Mouse (Mus musculus) testis, adult 2 months (tissue): ENCODE measurements around the gene Rplp2. TPM values are rescaled to one million over a fixed set of nuclear protein-coding genes. Genes with fewer than 3 reads are reported as not detected.

Experiments used
- H3K27ac ChIP-seq: fragments of 200-500 bp; 2 replicates; pipeline ENCODE4 v1.5.1; 2012; ENCODE audit warnings: low read depth, low read length; ENCODE audit not compliant: control insufficient read depth, insufficient read depth
- H3K27me3 ChIP-seq: fragments of 200-500 bp; 2 replicates; pipeline ENCODE4 v1.6.1; 2012; ENCODE audit warnings: mild to moderate bottlenecking, low read length, moderate library complexity; ENCODE audit not compliant: control insufficient read depth, insufficient read depth
- H3K36me3 ChIP-seq: fragments of 200-500 bp; 2 replicates; pipeline ENCODE4 v1.6.1; 2012; ENCODE audit warnings: mild to moderate bottlenecking, low read length; ENCODE audit not compliant: control insufficient read depth, insufficient read depth
- H3K4me1 ChIP-seq: fragments of 200-500 bp; 2 replicates; pipeline ENCODE4 v1.6.1; 2012; ENCODE audit warnings: low read length; ENCODE audit not compliant: control insufficient read depth, insufficient read depth
- H3K4me3 ChIP-seq: fragments of 200-500 bp; 2 replicates; pipeline ENCODE4 v1.5.1; 2012; ENCODE audit warnings: low read depth, mild to moderate bottlenecking, low read length, moderate library complexity, mixed read lengths; ENCODE audit not compliant: control insufficient read depth
- CTCF ChIP-seq: fragments of 200-500 bp; IDR thresholded peaks from 2 replicates; pipeline ENCODE4 v1.5.1; 2012; ENCODE audit warnings: low read depth, mild to moderate bottlenecking, inconsistent platforms, low read length, moderate library complexity; ENCODE audit not compliant: control insufficient read depth, insufficient read depth, insufficient replicate concordance
- POLR2A ChIP-seq: fragments of 200-500 bp; IDR thresholded peaks from 2 replicates; pipeline ENCODE4 v1.6.1; 2012; ENCODE audit warnings: low read depth, mild to moderate bottlenecking, inconsistent platforms, low read length, moderate library complexity; ENCODE audit not compliant: control insufficient read depth
- polyA plus RNA-seq: library from polyadenylated mRNA; depleted of rRNA; stranded (reverse); fragments of >200 nt; gene quantifications from 2 replicates; pipeline ENCODE4 v1.2.3, GENCODE M21; 2012

Gene Rplp2
- polyA plus RNA-seq, 1 experiment, result 226 TPM

- H3K4me1 ChIP-seq, result peaks cover 34% of the 10 kb centered on the region
- TF ChIP-seq CTCF (no peak), POLR2A (peak; percentile 11; the same call in 1 of the 2 replicates)
- H3K27me3 ChIP-seq, result no peaks in the 10 kb centered on the region
- H3K4me3 ChIP-seq, result no peak overlapping the region
- H3K36me3 ChIP-seq, result no peaks in the 10 kb centered on the region; the same call in 1 of the 2 replicates
- no peak overlapping the region for H3K27ac ChIP-seq
Measured at GRCm38 (mm10) chr7:141469901-141470636, 22.9 kb downstream of the Rplp2 start.

- H3K27ac ChIP-seq, result no peak overlapping the region
- TF ChIP-seq CTCF (no peak), POLR2A (no peak; the same call in 1 of the 2 replicates)
- no peak overlapping the region for H3K4me3 ChIP-seq
- H3K27me3 ChIP-seq, result no peaks in the 10 kb centered on the region
- no peaks in the 10 kb centered on the region; the same call in 1 of the 2 replicates for H3K36me3 ChIP-seq
- peaks cover 33% of the 10 kb centered on the region for H3K4me1 ChIP-seq
Measured at GRCm38 (mm10) chr7:141470637-141470944, 23.4 kb downstream of the Rplp2 start.

GRCm38 (mm10) chr7:141471236-141471635 lies 24.1 kb downstream of the Rplp2 start:
- Histone ChIP-seq H3K36me3 (no peaks in the 10 kb centered on the region; the same call in 1 of the 2 replicates), H3K4me1 (peaks cover 38% of the 10 kb centered on the region), H3K27me3 (no peaks in the 10 kb centered on the region), H3K27ac (no peak overlapping the region), H3K4me3 (no peak overlapping the region)
- TF ChIP-seq POLR2A (no peak), CTCF (no peak)

- H3K27ac ChIP-seq, result no peak overlapping the region
- no peak overlapping the region for H3K4me3 ChIP-seq
- no peaks in the 10 kb centered on the region for H3K27me3 ChIP-seq
- H3K36me3 ChIP-seq, result no peaks in the 10 kb centered on the region; the same call in 1 of the 2 replicates
- TF ChIP-seq POLR2A (no peak), CTCF (no peak)
- peaks cover 39% of the 10 kb centered on the region for H3K4me1 ChIP-seq
Measured at GRCm38 (mm10) chr7:141472226-141472625, 25.1 kb downstream of the Rplp2 start.

GRCm38 (mm10) chr7:141472763-141473162 lies 25.6 kb downstream of the Rplp2 start:
- Histone ChIP-seq H3K4me3 (no peak overlapping the region), H3K27me3 (no peaks in the 10 kb centered on the region), H3K4me1 (peaks cover 34% of the 10 kb centered on the region), H3K36me3 (no peaks in the 10 kb centered on the region; the same call in 1 of the 2 replicates), H3K27ac (0 out of 2 replicates have a peak overlapping the region, but pooled peaks have one; percentile 34)
- no peak for TF ChIP-seq CTCF
- no peak for TF ChIP-seq POLR2A

GRCm38 (mm10) chr7:141474160-141474559 lies 27.0 kb downstream of the Rplp2 start:
- TF ChIP-seq CTCF (no peak), POLR2A (no peak)
- Histone ChIP-seq H3K4me3 (peak overlapping the region; percentile 92), H3K27me3 (no peaks in the 10 kb centered on the region), H3K36me3 (no peaks in the 10 kb centered on the region; the same call in 1 of the 2 replicates), H3K27ac (no peak overlapping the region; the same call in 1 of the 2 replicates), H3K4me1 (peaks cover 25% of the 10 kb centered on the region)

GRCm38 (mm10) chr7:141475011-141475804 lies 28.0 kb downstream of the Rplp2 start, which contains the start of the genes Polr2l and Tspan4:
Gene Polr2l, minus strand, starts transcription at chr7:141475132.
Gene Tspan4, plus strand, starts transcription at chr7:141475240.
- peaks cover 23% of the 10 kb centered on the region for H3K4me1 ChIP-seq
- TF ChIP-seq CTCF (no peak), POLR2A (peak; percentile 73)
- no peaks in the 10 kb centered on the region; the same call in 1 of the 2 replicates for H3K36me3 ChIP-seq
- H3K27me3 ChIP-seq, result no peaks in the 10 kb centered on the region
- peak within 1 kb of the TSS; percentile 92 for H3K4me3 ChIP-seq
- H3K27ac ChIP-seq, result peak within 1 kb of the TSS; percentile 86
